Mouse (Mus musculus): ENCODE results near the gene Ptprh.

DNA sequence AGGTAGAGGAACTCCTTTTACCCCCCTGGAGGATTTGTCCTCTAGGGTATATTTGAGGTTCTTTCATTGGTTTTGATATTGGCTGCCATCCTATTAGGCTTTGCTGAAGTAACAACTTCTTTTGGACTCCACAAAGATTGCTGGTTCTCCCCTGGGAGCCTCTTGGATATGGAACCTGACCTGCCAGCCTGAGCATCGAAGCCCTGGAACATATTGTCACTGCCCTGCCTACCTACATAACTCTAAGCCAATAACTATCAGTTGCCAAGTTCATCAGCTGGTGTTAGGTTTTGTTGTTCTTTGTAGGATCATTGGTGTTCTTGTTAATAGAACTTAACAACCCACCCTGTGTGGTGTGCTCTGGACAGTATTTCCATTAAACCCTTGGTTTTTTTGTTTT is 9.1 kb upstream of the Ptprh start:
- TF ChIP-seq EP300 (IDR thresholded peaks at IDR 0.05; ENCODE audit: low read depth): no peak
- TF ChIP-seq CTCF (IDR thresholded peaks at IDR 0.05; ENCODE audit: low read depth): no peak

Measured in liver, postnatal 0 days (tissue).